Mouse (Mus musculus): ENCODE measurements at regions not wholly inside any gene's neighbourhood (a gene's known extent, or its start where the extent isn't known, plus 50 kb on each side); places are given as distances from the start of the nearest gene placed in this dataset.
A peak's percentile ranks its signal among the peaks of the same experiment; 100 is the strongest.

DNA sequence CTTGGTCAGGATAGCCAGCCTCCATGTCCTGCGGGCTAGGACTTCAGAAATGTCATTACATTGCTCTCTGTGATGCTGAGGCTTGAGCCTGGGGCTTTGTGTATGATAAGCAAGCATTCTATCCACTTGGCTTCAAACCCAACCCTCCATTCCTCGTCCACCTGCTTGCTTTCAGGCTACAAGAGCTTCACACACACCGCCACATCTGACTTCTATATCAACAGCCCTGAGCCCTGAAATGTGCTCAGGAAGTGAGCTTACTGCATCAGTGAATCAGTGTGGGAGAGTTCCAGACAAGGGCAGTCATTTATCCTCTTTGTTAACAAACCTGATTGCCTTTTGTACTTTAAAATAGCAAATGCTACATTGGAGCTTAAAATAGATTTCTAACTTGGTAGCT lies 377.5 kb upstream of the Adgrl2 start:
- H3K9me3 ChIP-seq (replicated peaks; ENCODE audit: low read length), result no peaks in the 10 kb centered on the region
- no peak overlapping the region for H3K9ac ChIP-seq (ENCODE audit: low read depth, low read length)
- H3K27me3 ChIP-seq (ENCODE audit: insufficient read depth, low read length), result no peaks in the 10 kb centered on the region
- no peak overlapping the region for H3K4me3 ChIP-seq (replicated peaks; ENCODE audit: low read depth, low read length)
- H3K4me2 ChIP-seq (ENCODE audit: low read length), result no peak overlapping the region
- 48% methylated on average over 3 of the region's 3 CpGs for WGBS
- TF ChIP-seq CTCF (IDR thresholded peaks at IDR 0.05; ENCODE audit: low read depth), result no peak
- DNase-seq (ENCODE audit: low spot score) (peak; percentile 45), ATAC-seq (replicated peaks; ENCODE audit: low FRiP score, low read depth) (no peak)
- no peaks in the 10 kb centered on the region for H3K4me1 ChIP-seq (replicated peaks; ENCODE audit: insufficient read depth, low read length)
- H3K36me3 ChIP-seq (ENCODE audit: insufficient read depth, low read length), result no peaks in the 10 kb centered on the region
- H3K27ac ChIP-seq, result no peak overlapping the region

GRCm38 (mm10) chr3:149360164-149360563 lies 369.8 kb upstream of the Adgrl2 start:
- no peak for TF ChIP-seq CTCF (IDR thresholded peaks at IDR 0.05; ENCODE audit: low read depth)
- peak; percentile 32 for DNase-seq (ENCODE audit: low spot score)
- Histone ChIP-seq H3K9me3 (replicated peaks; ENCODE audit: low read length) (no peaks in the 10 kb centered on the region), H3K4me3 (replicated peaks; ENCODE audit: low read depth, low read length) (no peak overlapping the region), H3K4me2 (ENCODE audit: low read length) (no peak overlapping the region), H3K27ac (no peak overlapping the region), H3K27me3 (ENCODE audit: insufficient read depth, low read length) (no peaks in the 10 kb centered on the region), H3K9ac (ENCODE audit: low read depth, low read length) (no peak overlapping the region), H3K4me1 (replicated peaks; ENCODE audit: insufficient read depth, low read length) (no peaks in the 10 kb centered on the region), H3K36me3 (ENCODE audit: insufficient read depth, low read length) (no peaks in the 10 kb centered on the region)
- 80% methylated on average over 2 of the region's 2 CpGs for WGBS
- no peak for ATAC-seq (replicated peaks; ENCODE audit: low FRiP score, low read depth)

DNA sequence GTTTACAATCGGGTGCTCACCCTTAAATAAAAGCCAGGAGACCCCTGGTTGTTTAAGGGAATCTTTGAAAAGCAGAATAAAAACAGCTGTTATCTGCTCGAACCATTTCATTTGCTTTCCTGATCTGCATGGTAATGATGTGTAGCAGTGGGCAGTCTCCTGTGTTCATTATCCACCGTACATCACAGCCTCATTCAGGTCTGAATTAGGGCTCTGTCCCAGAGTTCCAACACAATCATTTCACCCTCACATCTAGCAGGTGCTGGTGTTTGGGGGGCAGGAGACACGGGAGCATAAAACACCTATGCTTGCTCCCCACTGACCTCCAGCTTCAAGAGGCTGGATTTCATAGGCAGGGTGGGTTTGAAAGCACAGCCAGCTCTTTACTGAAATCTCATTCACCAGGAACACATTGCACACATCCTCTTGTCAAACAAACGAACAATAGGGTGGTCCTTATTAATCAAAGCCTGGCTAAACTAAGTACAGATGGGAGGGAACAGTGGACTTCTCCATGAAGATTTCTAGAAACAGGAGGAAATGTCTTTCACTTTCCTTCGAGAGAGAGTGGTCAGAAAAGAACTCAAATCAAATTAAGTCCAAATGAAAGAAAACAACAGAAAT lies 368.3 kb upstream of the Adgrl2 start:
- H3K4me2 ChIP-seq (ENCODE audit: low read length), result peak overlapping the region; percentile 5; the same call in 1 of the 2 replicates
- H3K36me3 ChIP-seq (ENCODE audit: insufficient read depth, low read length), result no peaks in the 10 kb centered on the region
- H3K4me1 ChIP-seq (replicated peaks; ENCODE audit: insufficient read depth, low read length), result no peaks in the 10 kb centered on the region
- no peak overlapping the region for H3K27ac ChIP-seq
- H3K9me3 ChIP-seq (replicated peaks; ENCODE audit: low read length), result no peaks in the 10 kb centered on the region
- no peak overlapping the region for H3K9ac ChIP-seq (ENCODE audit: low read depth, low read length)
- no peak overlapping the region for H3K4me3 ChIP-seq (replicated peaks; ENCODE audit: low read depth, low read length)
- DNase-seq (ENCODE audit: low spot score) (peak; percentile 45), ATAC-seq (replicated peaks; ENCODE audit: low FRiP score, low read depth) (no peak)
- WGBS, result 27% methylated on average over 6 of the region's 6 CpGs
- no peak for TF ChIP-seq CTCF (IDR thresholded peaks at IDR 0.05; ENCODE audit: low read depth)
- H3K27me3 ChIP-seq (ENCODE audit: insufficient read depth, low read length), result no peaks in the 10 kb centered on the region

GRCm38 (mm10) chr3:149357903-149358569 lies 367.7 kb upstream of the Adgrl2 start:
- Histone ChIP-seq H3K27me3 (ENCODE audit: insufficient read depth, low read length) (no peaks in the 10 kb centered on the region), H3K27ac (no peak overlapping the region), H3K4me1 (replicated peaks; ENCODE audit: insufficient read depth, low read length) (no peaks in the 10 kb centered on the region), H3K4me3 (replicated peaks; ENCODE audit: low read depth, low read length) (no peak overlapping the region), H3K36me3 (ENCODE audit: insufficient read depth, low read length) (no peaks in the 10 kb centered on the region), H3K4me2 (ENCODE audit: low read length) (peak overlapping the region; percentile 5; the same call in 1 of the 2 replicates), H3K9ac (ENCODE audit: low read depth, low read length) (no peak overlapping the region), H3K9me3 (replicated peaks; ENCODE audit: low read length) (no peaks in the 10 kb centered on the region)
- 54% methylated on average over 14 of the region's 14 CpGs for WGBS
- ATAC-seq (replicated peaks; ENCODE audit: low FRiP score, low read depth), result no peak
- peak; percentile 66 for DNase-seq (ENCODE audit: low spot score)
- no peak for TF ChIP-seq CTCF (IDR thresholded peaks at IDR 0.05; ENCODE audit: low read depth)

DNA sequence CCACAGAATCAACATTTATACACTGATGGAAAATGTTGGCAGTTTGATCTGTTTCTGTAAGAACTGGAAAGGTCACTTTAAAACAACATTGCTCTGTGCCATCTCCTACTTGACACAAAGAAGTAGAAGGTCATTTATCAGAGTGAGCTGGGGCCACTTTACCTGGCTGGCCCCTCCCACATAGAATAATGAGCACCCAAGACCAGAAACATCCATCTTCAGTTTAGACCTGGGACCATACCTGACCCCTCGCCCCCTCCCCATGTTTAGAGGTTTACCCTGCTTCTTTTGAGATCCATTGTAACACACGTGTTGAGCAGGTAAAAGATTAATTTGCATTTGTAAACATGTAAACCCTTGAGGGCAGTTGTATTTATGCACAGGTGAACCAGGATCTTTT lies 366.8 kb upstream of the Adgrl2 start:
- DNase-seq (ENCODE audit: low spot score) (no peak), ATAC-seq (replicated peaks; ENCODE audit: low FRiP score, low read depth) (no peak)
- no peak for TF ChIP-seq CTCF (IDR thresholded peaks at IDR 0.05; ENCODE audit: low read depth)
- no peaks in the 10 kb centered on the region for H3K27me3 ChIP-seq (ENCODE audit: insufficient read depth, low read length)
- no peak overlapping the region for H3K4me3 ChIP-seq (replicated peaks; ENCODE audit: low read depth, low read length)
- no peak overlapping the region for H3K27ac ChIP-seq
- H3K9ac ChIP-seq (ENCODE audit: low read depth, low read length), result no peak overlapping the region
- H3K4me2 ChIP-seq (ENCODE audit: low read length), result no peak overlapping the region
- no peaks in the 10 kb centered on the region for H3K4me1 ChIP-seq (replicated peaks; ENCODE audit: insufficient read depth, low read length)
- no peaks in the 10 kb centered on the region for H3K36me3 ChIP-seq (ENCODE audit: insufficient read depth, low read length)
- H3K9me3 ChIP-seq (replicated peaks; ENCODE audit: low read length), result no peaks in the 10 kb centered on the region
- WGBS, result 60% methylated on average over 2 of the region's 2 CpGs

DNA sequence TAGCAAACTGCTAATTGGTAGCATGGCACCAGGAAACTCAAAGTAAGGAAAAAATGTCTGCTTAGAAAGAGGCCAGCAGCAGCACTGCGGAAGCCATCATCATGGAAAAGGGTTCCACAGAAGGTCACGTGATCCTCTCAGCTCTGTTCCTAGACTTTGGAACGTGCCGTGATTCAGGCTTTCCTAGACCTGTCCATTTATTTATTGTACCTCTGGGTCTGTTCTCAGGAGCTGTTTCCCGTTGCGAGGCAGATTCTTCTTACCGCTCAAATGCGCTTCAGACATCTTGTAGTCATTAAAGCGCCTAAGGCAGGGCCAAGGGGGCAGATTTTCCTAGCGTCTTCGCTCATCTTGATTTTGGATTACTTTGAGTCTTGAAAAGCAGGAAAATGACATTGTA lies 365.0 kb upstream of the Adgrl2 start:
- no peak for TF ChIP-seq CTCF (IDR thresholded peaks at IDR 0.05; ENCODE audit: low read depth)
- Histone ChIP-seq H3K27ac (no peak overlapping the region), H3K9me3 (replicated peaks; ENCODE audit: low read length) (no peaks in the 10 kb centered on the region), H3K9ac (ENCODE audit: low read depth, low read length) (no peak overlapping the region), H3K4me1 (replicated peaks; ENCODE audit: insufficient read depth, low read length) (peaks cover 3% of the 10 kb centered on the region; the same call in 1 of the 2 replicates), H3K4me2 (ENCODE audit: low read length) (no peak overlapping the region), H3K36me3 (ENCODE audit: insufficient read depth, low read length) (no peaks in the 10 kb centered on the region), H3K4me3 (replicated peaks; ENCODE audit: low read depth, low read length) (no peak overlapping the region), H3K27me3 (ENCODE audit: insufficient read depth, low read length) (no peaks in the 10 kb centered on the region)
- 92% methylated on average over 11 of the region's 11 CpGs for WGBS
- ATAC-seq (replicated peaks; ENCODE audit: low FRiP score, low read depth) (no peak), DNase-seq (ENCODE audit: low spot score) (no peak)

All from kidney, postnatal 0 days (tissue).